Mouse (Mus musculus) c-Kit-positive CD71-negative TER-119-negative erythroid progenitor cells, embryonic 14.5 days (primary cell): Measurements from ENCODE around the gene Olfr114.

Source experiments
- DNase-seq: peaks from one replicate; pipeline ENCODE4 v3.0.0-alpha.2; 2013; ENCODE audit warnings: low read depth

The Olfr114 gene

DNA sequence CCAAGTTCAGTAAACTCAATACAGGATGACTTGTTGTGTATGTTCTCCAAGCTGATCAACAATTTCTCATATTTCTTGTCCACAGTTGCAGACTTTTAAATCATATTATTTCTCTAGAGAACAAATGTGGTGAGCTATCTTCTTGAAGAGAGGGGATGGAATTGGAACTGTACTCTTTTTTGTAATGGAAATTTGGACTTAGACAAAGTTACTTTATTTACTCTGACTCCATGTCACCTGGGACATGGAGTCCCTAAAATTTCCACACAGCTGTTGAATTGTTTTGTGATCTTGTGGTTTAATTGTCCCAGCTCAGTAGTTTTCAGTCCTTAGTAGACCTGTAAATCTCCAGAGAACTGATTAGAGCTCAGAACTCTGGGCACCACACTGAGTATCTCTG is at the start of gene Olfr114:
Gene Olfr114 (minus strand): TSS at position 101 of the 400 bp plus-strand sequence.
- no peak for DNase-seq

DNA sequence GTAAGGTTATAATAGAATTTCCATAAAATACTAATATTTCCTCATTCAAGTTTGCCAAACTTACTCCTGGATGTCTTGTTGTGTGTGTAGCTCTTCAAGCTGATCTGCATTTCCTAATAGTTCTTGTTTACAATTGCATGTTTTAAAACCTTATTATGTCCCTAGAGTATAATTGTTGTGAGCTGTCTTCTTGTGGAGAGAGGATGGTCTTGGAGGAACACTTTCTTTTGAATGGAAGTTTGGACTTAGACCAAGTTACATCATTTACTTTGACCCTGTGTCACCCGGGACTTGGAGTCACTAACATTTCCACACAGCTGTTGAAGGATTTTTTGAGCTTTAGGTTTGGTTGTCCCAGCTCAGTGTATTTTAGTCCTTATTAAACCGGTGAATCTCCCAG is 34.5 kb upstream of the Olfr114 start, which contains the start of the genes Olfr115 and Olfr116:
Gene Olfr115 (minus strand): TSS at position 101 of the 400 bp plus-strand sequence.
Gene Olfr116 (minus strand): TSS at position 191 of the 400 bp plus-strand sequence.
- DNase-seq, result no peak

DNA sequence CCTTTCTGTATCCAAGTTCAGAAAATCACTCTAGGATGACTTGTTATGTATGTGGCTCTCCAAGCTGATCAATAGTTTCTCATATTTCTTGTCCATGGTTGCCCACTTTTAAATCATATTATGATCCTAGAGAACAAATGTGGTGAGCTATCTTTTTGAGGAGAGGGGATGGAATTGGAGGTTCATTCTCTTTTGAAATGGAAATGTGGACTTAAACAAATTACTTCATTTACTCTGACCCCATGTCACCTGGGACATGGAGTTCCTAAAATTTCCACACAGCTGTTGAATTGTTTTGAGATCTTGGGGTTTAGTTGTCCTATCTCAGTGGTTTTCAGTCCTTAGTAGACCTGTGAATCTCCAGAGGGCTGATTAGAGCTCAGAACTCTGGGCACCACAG is 15.0 kb downstream of the Olfr114 start, which contains the start of gene Olfr113:
Gene Olfr113 (minus strand): TSS at position 101 of the 400 bp plus-strand sequence.
- no peak for DNase-seq

DNA sequence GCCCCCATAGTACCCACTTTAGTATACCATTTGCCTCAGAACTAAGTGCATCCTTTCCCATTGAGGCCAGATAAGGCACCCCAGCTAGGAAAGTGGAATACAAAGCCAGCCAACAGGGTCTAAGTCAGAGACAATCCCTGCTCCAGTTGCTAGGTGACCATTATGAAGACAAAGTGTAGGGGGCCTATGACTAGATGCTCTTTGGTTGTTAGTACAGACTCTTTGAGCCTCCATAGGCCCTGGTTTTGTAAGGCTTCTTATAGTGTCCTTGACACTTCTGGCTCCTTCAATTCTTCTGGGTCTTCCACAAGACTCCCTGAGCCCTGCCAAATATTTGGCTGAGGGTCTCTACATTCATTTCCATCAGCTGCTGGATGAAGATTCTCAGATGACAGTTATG is 23.2 kb downstream of the Olfr114 start, which contains the start of gene Olfr112:
Gene Olfr112 (minus strand): TSS at position 101 of the 400 bp plus-strand sequence.
- DNase-seq, result no peak

DNA sequence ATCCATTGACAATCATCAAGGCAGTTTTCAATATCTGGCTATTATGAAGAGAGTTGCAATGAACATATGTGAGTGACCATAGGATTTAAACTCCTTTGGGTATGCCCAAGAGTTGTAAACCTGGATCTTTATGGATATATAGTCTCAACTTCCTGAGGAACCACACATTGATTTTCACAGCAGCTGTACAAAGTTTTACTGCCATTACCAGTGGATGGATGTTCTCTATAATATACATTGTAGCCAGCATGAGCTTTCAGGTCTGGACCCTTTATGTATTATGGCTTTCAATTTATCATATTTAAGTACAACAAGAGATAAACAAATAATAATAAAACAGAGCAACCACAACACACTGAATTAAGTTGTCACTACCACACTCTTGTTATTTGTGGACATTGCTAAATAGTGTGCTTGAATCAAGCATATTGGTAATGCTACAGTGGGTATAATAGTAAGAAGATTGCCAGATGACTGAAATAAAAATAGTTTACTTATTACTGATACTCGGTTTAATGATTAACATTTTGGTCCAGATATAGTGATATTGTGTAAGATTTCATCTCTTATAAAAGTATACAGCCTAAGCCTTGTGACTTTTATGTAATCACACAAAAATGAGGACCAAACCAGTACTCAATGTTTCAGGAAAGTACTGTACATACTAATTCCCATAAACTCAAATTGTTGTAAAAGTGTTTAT is 33.5 kb downstream of the Olfr114 start:
- DNase-seq, result no peak

DNA sequence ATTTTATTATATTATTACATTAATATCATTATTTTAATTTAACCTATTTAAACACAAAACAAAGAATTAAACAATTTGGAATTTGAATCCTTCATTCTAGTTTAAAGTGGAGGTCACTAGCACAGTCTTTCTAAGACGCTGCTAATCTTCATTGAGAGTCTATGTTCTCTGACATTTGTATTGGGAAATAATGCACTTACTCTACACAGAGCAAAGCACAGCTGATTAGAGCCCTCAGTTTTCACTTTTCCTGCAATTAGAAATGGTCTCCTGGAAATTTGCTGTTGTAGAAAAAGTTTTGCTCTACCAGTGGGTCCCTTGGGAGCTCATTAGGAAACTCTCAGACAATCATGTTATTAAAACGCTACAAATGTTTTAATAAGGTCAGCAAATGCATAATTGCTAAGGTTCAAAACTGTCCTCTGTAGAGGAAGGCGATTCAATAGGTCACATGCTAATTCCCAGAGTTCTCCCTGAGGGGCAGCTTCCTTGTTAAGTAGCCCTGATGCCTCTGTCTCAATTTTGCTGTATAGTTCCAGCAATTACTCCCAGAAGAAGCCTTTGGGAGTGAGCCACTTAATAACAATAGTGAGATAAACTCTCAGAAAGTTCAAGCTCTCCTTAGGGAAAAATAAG is 48.6 kb downstream of the Olfr114 start:
- DNase-seq, result no peak

DNA sequence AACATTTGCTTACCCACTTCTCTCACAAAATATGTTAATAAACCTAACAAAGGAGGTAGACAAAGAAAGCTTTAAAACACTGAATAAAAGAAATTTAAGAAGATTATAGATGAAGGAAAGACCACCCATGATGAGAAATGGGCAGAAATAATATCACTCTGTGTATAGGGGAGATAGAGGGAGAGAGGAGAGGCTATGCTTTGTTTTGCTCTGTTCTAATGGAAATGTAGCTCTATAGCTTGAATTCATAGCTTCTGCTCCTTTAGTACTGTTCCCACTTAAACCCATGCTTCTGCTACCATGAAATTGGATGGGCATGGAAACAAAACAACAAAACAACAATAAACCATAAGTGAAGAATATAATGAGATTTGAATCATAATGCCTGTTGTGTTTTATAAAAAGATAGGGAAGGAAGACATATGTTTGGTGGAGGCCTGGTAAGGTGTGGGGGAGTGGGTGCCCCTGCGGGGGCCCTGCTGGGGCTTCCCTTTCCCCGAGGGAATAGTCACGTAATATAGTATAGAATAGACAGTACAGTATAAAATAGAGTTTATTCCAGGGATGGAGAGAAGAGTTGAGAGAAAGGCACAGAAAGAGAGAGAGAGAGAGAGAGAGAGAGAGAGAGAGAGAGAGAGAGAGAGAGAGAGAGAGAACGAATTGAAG is 51.0 kb downstream of the Olfr114 start:
- DNase-seq, result no peak
